Mouse (Mus musculus) bone marrow macrophage, adult 2 months (primary cell): ENCODE data around the gene Mettl7a2.
"Not testable (repeated sequence)": the region's sequence is repeated elsewhere in the genome, so short reads cannot be mapped to it uniquely, and the experiment has no call there.

Experiments used
- CTCF ChIP-seq: IDR thresholded peaks from 2 replicates; pipeline ENCODE4 v1.5.1; 2012; ENCODE audit warnings: low read depth, mild to moderate bottlenecking, low read length, moderate library complexity
- POLR2A ChIP-seq: IDR thresholded peaks from 2 replicates; pipeline ENCODE4 v1.6.1; 2012; ENCODE audit warnings: mild to moderate bottlenecking, low read depth, low read length, borderline replicate concordance

- TF ChIP-seq POLR2A, CTCF: not testable (repeated sequence)
Observed at GRCm38 (mm10) chr15:100318014-100318671, 34.9 kb upstream of the Mettl7a2 start.
